Mouse (Mus musculus): ENCODE measurements around the gene Cd44.

The Cd44 gene

DNA sequence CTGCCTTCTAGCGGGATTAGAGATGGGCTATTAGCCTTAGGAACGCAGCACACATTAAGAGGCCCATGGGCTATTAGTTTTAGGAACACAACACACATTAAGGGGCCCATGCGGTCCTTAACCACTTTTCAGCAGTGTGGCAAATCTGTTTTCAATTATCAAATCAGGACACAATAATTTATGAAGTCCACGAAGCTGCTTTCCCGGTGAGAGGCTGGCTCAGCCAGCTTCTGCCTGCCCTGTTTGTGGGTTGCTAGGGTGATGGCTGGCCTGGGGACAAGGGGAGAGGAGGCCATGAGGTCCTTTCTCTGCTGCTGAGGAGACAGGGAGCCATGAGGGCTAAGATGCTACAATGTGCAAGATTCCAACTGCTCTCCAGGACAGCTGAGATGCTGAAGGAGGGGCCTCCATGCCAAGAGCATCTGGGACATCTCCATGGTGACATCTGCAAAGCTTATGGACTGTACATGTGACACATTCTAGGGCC, 81.2 kb downstream of the Cd44 start:
- peak; percentile 17 for DNase-seq (ENCODE audit: extremely low spot score)

DNA sequence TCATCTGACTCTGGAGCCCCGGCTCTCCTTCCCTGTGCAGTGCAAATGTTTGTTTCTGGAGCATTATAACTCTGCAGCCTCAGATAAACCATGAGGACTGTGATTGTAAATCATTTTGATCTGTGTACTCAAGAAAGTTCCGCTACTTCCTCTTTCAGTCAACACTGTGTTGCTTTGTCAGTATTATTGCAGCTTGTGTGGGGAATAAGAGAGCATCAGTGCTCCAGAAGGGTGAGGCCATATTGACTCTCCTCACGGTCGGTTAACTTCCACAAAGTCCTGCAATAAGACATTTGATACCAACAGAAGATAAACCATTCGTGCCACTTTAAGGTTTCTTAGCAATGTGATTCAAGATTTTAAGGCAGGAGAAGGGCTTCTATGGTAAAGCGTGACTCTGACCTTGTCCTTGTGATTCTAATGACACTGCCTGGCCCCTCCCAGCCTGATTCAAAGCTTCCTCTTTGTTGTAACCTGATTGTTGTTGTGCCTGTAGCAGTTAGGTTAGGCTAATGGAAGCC, 86.1 kb downstream of the Cd44 start:
- no peak for DNase-seq (ENCODE audit: extremely low spot score)

DNA sequence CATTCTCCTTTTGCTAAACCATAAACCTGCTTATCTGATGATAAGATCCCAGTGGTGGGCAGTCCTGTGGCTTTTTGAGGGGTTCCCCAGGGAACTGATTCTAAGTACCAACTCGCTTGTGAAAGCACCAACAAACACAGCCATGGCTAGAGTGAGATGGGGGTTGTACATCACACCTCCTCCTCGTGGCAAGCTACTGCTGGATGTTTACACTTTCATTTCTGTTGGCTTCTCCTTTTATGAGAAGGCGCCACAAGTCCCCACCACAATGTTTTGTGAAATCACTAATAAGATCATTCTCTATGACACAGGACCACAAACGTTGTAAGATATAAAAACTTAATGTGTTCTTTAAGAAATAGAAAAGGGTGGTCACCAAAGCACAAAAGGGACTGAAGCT, 88.7 kb downstream of the Cd44 start:
- no peak for DNase-seq (ENCODE audit: extremely low spot score)

DNA sequence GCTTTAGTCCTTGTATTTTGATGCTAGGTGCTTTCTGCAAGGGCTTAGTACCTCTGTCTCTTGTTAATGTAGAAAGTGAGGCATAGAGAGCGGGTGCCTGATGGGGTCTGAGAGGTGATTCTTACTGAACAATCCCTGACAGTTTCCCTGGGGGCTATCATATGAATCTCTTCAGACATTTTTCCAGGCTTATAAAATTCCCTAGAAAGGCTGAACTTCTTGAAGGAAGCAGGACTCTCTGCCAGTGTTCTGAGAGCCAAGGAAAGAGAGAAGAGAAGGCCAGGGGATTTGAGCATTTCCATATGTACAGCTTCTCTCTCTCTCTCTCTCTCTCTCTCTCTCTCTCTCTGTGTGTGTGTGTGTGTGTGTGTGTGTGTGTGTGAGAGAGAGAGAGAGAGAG, 92.0 kb downstream of the Cd44 start:
- no peak for DNase-seq (ENCODE audit: extremely low spot score)

DNA sequence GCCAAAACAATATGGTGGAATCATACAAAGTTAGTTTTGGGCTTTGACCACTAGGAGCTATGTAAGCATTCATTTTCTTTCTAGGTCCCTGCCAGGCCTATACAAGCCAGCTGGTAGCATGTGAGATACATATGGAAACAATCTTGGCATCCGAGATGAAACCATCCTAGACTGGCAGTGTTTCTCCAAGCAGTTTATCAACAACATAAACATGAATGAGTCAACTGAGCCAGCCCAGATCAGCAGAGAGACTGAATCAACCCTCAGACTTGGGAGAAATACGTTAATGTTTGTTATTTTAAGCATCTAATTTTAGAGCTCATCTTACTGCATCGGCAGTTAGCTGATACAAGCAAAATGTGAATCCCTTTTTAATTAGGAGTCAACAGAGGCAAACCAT, 93.8 kb downstream of the Cd44 start:
- no peak for DNase-seq (ENCODE audit: extremely low spot score)

DNA sequence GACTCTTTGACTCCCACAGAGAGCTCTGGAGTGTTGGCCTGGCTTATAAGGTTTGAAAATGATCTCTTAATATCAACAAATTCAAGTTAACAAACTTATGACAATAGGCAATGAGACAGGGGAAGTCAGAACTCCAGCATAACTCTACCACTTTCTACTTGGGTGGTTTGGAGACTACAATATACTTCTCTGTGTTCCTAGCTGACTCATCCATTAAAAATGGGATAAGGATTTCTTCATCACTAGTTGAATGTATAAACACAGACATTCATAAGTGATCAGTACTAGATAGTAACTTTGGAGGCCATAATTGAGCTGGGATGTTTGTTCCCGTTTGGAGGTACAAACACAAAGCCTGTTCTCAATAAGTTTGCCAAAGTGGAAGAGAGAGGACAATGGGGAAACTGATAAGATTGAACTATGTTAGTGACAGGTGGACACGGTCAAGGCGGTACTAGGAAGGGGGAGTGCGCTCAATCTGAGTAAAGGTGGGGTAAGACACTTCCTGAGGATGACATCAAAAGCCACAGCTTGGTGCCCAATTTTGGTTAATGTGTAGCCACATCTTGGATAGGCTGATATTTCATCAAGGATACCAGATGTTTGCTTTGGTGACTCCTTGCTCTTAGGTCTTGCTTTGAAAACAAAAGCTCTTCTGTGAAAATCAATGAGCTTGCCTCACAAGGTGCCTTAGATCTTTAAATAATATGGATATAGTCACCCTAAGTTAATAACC, 95.5 kb downstream of the Cd44 start:
- no peak for DNase-seq (ENCODE audit: extremely low spot score)

DNA sequence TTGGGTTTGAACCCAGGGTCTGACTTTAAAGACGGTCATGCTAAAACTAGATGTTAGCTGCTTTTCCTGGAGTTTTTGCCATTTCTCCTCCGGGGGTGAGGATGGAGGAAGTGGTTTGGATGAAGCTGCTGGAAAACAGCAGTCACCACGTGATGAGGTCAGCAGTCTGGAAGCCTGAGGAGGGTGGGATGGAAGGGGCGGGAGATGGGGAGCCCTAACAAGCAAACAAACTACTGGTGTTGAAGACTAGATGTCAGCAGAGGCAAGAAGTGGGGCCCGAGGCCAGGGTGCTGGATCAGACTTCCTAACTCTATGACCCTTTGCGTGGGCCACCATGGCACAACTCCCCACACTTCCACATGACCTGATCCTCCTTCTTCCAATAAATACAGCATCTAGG, 96.2 kb downstream of the Cd44 start:
- DNase-seq (ENCODE audit: extremely low spot score): no peak

DNA sequence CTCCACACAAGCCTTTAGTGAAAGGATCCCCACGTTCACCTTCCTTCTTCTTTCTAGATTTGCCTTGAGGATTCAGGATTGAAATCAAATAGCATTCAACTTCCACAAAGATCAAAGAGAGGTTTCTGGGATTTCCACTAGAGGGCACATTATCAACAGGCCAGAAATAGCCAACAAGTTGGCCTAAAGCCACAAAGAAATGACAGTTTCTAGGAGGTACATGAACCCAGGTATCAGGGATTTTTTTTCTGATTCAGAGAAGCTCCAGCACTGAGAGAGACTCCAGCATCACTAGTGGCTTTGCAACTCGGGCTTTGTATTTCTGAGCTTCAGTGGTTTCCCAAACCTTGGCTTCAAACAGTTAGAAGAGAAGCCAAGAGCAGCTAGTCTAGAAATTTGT, 97.4 kb downstream of the Cd44 start:
- DNase-seq (ENCODE audit: extremely low spot score): peak; percentile 29

DNA sequence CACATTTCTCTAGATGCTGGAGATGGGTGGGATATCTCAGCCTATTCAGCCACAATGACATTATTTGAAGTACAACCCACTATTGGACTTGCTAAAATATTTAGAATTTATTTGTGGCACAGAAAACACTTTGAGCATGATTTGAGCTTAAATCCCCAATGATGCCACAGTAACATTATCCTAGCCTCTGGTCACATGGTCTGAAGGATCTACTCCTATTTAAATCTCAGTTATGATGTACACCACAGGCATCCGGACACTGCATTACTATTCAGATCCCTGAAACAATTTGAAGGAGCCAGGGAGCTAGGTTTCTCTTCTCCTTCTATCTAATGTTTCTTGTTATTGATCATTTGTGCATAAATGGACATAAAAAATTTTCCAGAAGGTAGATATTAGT, 99.6 kb downstream of the Cd44 start:
- DNase-seq (ENCODE audit: extremely low spot score): no peak

DNA sequence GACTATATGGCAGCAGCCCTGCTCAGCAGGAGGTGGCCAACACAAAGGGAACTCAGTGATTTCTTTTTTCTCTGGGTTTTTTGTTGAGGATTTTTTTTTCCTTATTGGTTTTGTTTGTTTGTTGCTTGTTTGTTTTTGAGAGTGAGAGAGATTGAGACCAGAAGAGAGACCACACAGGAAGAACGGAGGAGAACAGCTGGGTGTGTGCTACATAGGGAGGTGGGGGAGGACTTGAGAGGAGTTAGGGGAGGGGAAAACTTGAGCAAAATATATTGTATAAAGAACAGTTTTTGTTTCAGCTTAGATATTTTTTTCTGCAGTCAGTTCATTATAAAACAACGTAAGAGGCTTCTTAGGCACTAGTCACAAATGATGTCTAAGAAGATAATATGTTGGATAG, 103.3 kb downstream of the Cd44 start:
- no peak for DNase-seq (ENCODE audit: extremely low spot score)

DNA sequence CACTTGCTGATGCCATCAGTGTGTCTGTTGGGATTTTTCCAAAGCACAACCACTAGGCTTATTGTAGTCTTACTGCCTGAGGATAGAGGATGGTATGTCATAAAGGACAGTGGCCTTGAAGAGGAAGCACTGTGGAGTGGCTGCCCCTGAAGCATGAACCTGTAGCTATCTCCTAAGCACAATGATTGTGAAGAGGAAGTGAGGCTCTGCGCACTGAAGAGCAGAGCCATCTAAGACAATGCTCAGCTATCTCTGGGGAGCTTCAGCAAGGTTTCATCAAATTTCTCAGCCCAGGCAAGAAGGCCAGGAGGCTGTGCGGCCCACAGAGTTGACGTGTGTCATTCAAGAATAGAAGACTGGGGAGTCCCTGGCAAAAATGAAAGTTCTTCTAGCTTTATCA, 106.4 kb downstream of the Cd44 start:
- DNase-seq (ENCODE audit: extremely low spot score): no peak

DNA sequence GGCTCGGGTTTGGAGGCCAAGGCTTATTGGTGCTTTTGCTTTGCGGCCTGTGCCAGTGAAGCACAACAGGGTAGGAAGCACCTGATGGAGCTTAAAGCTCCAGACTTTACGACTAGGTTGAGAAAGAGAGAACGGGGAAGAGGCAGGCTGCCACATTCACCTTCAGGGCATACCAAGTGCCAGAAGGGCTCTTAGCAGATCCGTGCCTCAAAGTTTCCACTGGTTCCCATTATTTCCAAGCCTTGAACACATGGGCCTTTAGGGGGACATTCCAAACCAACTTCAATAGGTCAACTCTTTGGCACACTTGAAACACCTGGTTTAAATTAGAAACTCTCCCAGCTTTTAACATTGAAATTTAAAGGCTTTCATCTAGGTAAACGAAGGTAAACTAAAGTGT, 108.7 kb downstream of the Cd44 start:
- DNase-seq (ENCODE audit: extremely low spot score): no peak

DNA sequence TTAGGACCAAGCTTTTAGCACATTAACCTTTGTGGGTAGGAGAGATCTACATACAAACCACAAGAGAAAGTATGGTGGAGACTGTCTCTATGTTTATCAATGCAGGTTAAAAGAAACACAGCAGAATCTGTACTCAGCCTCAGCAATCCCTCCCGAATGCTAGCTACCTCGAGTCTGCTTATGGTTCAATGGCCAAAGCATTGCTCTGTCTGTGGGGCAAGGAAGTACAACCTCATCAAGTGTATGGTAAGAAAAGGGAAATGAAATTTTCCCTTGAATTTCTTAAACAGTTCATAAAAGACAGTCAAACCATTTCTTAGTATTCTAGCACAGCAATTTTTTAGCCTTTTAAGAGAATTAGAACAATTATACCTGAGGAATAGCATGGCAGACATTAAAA, 109.8 kb downstream of the Cd44 start:
- DNase-seq (ENCODE audit: extremely low spot score): no peak

DNA sequence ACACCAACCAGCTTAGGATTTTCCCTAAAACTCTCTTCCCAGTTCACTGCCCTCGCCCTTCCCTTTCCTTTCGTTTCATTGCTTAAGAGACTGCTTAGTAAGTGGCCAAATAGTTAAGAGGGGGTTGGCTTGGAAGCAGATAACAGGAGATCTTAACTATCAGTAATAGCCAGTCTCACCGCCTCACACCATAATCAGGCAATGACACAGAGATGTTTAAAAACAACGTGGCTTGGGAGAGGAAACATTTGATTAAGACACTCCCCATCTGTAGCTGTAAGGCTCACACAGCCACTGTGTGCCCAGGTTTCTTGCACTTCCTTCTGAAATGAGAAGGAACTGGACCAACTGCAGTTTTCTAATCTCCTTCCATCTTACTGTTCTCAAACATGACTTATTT, 115.8 kb downstream of the Cd44 start:
- DNase-seq (ENCODE audit: extremely low spot score): no peak

DNA sequence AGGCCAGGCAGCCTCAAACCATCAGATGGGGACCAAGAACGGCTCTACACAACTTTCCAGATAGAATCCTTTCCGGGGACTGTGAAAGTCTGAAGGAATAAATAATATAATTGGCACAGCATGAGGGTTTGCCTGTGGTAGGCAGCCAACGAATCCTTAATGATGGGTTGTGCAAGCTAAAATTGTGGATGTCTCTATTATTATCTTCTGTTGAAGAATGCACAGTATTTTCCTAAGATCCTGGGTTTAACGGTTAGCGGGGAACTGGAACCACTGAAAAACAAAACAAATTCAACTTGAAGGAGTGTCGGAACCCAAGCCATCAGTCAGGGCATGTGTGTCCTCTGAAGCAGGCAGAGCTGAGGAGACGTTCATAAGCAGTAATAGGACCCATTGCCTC, 118.7 kb downstream of the Cd44 start:
- DNase-seq (ENCODE audit: extremely low spot score): no peak

DNA sequence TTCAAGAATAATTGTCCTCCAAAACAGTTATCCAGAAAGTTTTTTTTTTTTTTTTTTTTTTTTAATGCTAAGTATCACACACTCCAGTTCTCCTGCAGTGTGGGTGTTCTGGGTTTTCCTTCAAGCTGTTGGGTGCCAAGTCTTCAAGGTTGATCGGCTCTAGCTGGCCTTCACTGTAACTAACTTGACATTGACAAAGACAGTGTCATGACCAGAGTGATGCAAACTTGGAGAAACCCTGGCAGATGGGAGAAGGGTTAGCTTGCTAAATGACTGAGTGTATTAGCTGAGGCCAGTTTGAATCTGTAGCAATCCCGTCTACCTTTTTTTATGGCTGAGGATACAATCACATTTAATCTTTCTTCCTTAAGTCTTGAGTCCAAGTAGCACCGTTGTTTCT, 123.3 kb downstream of the Cd44 start:
- no peak for DNase-seq (ENCODE audit: extremely low spot score)

DNA sequence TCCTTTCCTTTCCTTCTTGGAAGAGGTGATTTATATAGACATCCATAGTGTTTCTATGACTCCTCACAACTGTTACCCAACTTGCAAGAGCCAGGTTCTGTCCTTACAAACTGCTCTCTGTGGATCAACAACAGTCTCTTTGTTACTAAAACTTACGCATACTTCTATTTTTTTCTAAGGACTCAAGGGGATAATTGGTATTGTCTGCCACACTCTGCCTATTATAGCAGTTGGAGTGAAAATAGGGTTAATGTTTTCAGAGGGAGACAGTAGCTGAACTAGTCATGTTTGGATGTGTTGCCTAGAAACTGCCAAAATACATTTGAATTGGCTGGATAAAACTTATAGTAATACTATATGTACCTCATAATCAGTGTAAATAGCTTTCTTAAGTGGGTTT, 125.9 kb downstream of the Cd44 start:
- DNase-seq (ENCODE audit: extremely low spot score): no peak

DNA sequence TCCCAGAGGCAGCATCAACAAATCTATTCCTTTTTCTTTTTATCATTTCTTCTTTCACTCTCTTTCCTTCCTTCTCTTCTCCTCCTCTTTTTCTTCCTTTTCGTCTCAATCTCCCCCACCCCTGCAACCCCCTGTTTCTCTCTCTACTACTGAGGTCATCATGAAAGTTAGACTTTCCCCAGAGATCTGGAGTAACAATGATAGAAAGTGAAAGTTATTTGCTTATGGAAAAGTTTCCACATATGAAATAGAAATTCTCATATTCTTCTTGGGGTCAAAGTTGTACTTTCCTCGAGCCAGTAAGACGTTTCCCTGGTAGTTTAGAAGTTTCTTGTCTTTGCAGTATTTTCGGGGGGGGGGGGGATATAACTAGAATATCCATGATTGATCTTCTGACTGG, 126.8 kb downstream of the Cd44 start:
- DNase-seq (ENCODE audit: extremely low spot score): no peak

DNA sequence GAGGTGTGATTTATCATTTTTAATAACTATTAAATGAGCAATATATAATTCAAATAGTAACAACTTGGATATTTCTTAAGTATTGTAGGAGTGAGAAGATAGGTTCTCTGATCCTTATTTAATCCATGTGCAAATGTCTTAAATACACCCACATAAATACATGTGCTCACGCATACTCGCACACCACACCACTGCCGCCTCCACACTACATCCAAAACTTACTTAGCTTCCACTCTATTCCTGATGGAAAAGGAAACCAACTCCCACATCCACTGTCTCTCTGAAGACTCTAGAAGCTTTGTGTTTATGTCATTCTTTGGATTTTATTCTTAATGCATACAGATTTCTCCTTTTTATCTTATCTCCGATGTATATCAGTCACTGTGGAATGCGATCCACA, 129.2 kb downstream of the Cd44 start:
- no peak for DNase-seq (ENCODE audit: extremely low spot score)

DNA sequence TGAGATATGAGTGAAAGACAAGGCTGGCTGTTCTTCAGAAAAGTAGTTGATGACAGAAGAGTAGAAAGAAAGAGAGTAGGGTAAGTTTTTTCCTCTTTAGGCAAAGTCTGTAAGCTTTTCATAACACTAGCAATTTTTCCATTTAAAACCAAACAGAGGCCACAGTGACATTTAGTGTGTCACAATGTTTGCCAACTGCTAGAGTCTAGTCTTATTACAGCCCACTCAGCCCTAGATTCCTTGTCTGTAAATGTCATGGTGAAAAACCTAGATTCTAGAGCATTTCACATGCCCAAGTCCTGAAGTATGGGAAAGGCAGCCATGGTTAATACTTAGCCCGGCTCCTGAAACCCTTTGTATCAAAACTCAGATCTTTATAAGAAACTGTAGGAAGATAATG, 130.2 kb downstream of the Cd44 start:
- DNase-seq (ENCODE audit: extremely low spot score): no peak

DNA sequence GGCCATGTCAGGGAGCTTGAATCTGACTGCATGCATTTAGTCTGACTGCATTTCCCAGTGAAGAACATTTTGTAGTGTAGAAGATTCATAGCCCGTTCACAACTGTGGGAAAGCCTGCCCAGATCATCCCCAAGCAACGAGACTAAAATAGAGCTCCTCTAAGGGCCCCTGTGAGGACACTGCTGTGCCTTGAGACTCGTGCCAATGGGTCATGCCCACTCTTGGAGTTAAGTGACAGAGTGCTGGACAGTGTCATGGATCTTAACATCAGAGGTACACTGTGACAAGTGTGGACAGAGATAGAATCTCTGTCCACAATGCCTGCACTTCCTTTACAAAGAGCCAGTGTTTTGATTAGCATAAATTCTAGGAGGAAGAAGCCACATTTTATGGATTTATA, 133.2 kb downstream of the Cd44 start:
- no peak for DNase-seq (ENCODE audit: extremely low spot score)

DNA sequence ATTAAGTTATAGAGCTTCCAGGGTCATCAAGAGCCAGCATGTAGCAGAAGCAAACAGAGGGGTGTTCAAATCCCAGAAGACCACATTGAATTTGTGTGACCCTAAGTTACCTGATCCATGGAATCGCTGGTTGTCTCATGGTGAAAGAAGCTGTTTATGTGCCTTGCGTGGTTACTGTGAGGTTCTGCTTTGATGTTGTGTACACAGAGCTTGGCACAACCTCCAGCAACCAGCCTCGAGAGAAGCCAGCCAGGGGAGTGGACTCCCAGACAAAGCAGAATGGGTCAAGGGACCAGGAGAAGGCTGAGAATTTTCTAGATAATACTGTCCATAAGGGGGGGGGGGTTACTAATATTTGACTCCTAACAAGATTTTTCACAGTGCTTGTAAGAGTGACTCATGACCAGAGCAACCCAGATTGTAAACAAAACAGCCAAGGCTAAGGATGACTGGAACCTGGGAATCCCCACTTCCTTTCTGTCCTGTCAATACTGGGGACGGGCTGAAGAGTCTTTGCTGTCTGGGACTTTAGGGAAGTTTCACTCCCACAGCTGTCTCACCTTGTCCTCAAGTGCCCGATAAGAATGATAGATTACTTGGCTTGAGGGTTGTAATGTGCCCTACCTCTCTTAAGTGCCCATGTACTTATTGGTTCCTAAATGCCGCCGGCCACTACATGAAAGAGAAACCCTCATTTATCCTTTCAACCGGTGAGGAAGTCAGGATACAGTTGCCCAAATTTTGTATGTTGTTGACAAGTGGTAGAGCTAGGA, 136.7 kb downstream of the Cd44 start:
- DNase-seq (ENCODE audit: extremely low spot score): no peak

DNA sequence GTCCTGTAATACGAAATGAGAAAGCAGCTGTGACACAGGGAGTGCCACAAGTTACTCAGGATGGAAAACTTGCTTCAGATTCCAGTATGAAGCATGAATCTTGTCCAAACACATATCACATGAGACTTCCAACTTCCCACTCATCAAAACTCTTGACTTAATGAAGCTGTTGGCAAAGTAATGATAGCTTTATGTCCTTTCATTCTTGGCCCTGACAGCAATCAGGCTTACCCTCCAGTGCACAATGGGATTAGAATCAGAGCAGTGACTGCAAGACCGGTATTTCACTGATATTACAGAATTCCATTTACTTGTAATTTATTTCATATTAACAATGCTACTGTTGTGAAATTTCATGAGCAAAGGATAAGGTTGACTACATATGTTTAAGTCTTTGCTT, 137.5 kb downstream of the Cd44 start:
- no peak for DNase-seq (ENCODE audit: extremely low spot score)
